Mouse (Mus musculus) naive thymus-derived CD4-positive, alpha-beta T cell, adult 2 months (primary cell): ENCODE measurements around the gene Cadm4.
"Not testable (repeated sequence)": the region's sequence is repeated elsewhere in the genome, so short reads cannot be mapped to it uniquely, and the experiment has no call there.

Experiments used
- DNase-seq: peaks from one replicate; pipeline ENCODE4 v3.0.0-alpha.2; 2011; ENCODE audit warnings: low read depth

The Cadm4 gene

DNA sequence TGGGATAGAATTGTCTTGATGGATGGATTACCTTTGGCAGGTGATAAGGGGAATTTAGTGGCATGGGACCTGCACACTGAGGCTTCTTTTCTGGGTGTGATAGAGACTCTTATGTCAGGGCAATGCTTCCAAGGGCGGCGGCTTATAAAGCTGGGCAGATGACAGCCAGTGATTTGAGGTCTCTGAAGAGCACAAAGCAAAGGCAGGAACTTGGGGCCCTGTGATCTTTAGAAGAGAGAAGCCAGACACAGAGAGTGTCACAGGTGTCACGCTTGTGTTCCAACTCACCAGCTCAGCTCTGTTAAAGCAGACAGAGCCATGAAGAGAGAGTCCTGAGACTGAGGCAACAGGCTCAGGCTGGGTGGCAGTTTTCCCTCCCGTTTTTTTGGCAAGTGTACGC lies 13.9 kb upstream of the Cadm4 start:
- DNase-seq: peak; percentile 88

DNA sequence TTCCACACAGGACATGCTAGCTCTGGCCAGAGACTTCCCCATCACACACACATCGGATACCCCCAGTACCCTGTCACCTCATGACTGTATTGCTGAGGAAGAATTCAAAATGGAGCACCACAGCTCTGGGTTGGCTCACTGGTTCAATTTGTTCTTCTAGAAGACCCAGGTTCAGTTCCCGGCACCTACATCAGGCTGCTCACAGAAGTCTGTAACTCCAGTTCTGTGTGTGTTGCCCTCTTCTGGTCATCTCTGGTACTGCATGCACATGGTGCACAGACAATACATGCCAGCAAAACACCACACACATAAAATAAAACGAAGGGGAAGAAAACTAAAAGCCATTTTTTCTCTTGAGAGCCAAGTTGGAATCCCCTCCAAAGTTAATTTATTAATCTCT lies 12.7 kb upstream of the Cadm4 start:
- peak; percentile 77 for DNase-seq

DNA sequence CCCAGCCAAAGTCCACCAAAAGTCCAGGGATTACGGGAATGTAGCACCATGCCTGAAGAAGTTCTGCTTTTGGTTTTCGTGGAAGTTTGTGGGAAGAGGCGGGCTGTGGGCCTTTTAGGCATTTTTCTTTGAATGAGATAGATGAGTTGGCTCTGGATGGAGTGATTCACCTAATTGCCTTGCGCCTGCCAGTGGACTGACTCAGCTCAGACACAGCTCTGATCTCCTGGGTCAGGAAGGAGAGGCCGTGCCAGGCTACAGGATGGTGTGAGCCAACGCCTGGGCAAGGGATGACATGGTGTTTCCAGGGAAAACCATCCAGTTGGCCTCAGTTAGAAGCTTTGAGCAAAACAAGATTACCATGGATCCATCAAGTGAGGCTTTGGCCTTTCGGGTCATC lies 11.5 kb upstream of the Cadm4 start:
- DNase-seq: peak; percentile 11

DNA sequence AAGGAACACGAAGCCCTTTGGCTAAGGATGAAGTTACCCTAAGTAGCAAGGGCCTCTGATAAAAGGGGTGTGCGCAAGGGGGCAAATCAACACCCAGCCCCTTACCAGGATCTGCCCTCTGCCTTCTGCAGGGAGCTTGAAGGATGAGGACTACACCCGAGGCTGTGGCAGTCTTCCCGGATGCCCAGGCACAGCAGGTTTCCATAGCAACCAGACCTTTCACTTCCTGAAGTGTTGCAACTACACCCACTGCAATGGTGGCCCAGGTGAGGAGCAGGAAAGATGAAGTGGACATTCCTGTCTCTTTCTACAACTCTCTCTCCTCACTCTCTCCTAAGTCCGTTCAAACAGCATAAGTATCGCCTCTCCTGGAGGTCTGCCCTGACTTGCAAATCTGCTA lies 9.4 kb upstream of the Cadm4 start:
- peak; percentile 41 for DNase-seq

DNA sequence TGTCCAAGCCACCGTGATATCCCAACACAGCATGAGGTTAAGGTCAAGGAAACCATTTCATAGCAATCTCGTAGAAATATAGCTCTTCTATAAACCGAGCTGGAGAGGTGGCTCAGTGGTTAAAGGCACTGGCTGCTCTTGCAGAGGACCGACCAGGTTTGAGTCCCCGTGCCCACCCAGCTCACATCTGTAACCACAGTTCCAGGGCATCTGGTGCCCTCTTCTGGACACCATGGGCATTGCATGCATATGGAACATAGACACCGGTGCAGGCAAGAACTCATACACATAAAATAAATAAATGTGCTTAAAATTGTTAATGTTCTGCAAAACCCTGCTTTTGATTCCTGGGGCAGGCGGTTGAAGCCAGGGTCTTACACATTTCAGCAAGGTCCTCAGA lies 8.9 kb upstream of the Cadm4 start:
- DNase-seq: peak; percentile 74

DNA sequence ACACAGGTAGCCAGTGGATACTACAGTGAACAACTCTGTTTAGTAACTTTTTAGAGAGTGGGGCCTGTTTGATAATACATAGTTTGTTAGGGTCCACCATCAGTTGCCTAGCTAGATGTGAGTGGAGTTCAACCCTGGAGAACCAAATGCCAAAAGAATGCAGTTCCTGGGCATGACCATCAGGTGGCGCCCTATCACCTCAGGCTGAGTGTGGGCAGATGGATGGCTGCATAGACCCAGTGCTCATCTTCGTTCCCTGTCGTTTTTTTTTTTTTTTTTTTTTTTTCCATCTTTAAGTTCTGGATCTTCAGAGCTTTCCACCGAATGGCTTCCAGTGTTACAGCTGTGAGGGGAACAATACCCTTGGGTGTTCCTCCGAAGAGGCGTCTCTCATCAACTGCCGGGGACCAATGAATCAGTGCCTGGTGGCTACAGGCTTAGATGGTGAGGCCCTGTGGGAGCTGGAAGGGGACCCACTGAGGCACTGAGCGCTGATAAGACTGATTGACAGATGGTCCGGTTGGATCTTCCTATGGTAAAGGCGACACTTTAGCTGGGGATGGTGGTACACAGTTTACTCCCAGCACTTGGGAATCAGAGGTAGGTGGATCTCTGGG lies 7.8 kb upstream of the Cadm4 start:
- peak; percentile 87 for DNase-seq

DNA sequence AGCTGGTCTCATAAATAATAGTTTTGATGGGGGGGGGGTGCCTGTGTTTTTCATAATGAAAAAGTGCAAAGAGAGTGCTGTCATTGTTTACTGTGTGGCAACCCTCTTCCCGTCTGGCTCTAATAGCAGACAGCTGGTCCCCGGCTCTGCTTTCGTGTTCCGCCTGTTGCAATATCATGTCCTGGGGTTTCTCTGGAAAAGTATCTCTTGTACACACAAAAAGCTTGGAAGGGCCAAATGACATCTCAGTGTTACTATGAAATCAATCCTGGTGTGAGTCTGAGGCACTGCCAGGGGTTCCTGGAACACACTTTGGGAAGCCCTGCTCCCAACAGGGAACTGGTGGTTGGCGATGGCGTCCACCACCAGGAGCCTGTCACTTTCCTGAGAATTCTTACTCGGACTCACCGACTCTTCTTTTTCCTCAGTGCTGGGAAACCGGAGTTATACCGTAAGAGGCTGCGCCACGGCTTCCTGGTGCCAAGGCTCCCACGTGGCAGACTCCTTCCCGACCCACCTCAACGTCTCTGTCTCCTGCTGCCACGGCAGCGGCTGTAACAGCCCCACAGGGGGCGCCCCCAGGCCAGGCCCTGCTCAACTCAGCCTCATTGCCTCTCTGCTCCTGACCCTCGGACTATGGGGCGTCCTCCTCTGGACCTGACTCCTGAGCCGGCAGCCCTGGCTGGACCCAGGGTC lies 6.9 kb upstream of the Cadm4 start:
- DNase-seq: no peak

DNA sequence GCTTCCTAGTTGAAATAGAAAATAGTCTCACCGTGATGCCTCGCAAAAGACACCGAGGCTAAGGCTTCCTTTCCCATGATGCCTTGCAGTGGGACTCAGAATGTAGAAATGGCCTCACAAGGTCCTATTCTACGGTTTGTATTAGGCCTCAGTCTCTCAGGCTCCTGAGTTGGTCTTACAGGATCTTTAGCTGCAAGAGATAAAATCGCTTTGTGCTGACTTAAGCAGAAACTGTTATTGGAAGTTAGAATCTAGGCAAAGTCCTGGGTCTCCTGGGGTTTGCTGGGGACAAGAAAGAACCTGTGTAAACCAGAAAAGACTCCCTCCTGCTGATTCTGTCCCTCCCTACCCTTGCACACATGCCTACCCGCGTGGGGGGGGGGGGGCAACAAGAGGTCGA lies 5.5 kb upstream of the Cadm4 start:
- DNase-seq: no peak

DNA sequence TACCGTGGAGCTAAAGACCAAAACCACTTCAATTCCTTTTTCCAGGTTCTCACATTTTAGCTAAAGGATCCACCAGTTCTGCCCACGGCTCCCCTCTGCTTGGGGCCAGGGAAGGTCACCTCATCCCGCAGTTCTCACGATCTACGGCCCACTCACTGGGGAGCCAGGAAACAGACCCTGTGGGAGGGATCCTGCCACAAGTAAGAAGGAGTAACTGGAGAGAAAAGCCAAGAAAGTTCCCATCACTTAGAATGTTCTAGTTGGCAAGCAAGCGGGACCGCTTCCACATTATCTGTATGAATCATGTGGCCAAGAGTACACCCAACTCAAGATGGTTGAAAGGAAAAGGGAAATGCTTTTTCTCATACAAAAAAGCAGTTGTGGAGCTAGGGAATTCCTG lies 5.0 kb upstream of the Cadm4 start:
- no peak for DNase-seq

DNA sequence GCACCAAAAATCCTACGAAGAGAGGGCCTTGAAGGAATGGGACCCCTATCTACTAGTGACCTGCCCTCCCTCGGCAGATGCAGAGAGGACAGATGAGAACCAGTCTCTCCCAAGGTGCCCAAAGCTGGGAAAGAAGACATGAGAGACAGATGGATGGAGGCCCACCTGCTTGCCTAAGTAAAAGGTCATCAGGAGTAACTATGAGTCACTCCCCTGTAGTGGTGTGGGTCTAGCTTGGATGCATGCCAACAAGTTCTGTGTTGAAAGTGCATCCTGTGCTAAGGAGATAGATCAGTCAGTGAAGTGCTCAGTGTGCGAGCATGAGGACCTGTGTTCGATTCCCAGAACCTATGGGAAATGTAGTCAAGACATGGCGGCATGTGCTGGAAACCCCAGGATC lies 2.9 kb upstream of the Cadm4 start:
- DNase-seq: no peak

DNA sequence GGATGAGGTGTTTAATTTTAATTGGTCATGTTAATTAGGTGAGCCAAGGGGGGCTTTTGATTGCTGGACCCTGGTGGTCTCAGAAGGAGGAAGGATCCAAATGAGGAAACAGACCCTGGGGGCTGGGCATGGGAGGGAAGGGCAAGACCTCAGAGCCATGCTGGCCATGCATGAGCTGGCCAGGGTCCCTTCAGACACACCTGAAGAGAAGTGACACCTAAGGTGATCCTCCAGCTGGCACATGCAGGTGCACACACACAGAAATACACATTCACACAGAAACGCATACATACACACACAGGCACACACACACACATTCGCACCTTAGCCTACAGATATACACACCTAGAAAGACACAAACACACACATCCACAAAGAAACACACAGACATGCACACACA lies 2.1 kb upstream of the Cadm4 start:
- DNase-seq: no peak

DNA sequence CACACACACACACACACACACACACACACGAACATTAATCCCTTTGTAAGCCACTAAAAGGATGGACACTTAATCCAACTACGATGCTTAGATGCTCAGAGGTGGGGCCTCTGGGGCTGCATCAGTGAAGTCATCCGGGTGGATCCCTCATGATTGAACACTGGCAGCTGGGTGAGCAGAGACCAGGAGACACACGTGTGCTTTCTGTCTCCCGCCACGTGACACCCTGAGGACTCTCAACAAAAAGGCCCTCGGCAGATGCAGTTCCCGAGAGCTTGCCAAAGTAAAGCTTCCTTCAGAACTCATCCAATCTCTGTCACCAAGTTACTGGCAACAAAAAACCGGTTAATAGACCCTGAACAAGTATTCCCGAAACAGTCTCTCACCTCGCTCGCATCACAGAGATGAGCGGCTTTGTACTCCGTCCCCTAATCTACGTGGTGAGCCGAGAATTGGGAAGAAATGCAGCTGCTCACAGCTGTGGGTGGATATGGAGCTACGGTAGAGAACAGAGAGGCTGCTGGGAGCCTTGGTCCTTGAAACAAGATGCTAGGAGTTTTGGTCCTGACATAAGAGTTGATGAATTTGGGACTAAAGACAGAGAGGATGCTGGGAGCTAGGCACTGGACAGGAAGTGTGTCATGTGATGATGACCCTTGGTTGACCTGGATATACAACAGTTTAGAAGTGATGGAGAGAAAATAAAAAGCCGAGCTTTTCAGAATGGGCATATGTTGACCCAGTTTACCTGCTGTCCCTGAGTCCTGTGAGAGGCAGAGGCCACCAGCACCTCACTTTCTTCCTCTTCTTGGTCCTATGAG lies 1.5 kb upstream of the Cadm4 start:
- no peak for DNase-seq

DNA sequence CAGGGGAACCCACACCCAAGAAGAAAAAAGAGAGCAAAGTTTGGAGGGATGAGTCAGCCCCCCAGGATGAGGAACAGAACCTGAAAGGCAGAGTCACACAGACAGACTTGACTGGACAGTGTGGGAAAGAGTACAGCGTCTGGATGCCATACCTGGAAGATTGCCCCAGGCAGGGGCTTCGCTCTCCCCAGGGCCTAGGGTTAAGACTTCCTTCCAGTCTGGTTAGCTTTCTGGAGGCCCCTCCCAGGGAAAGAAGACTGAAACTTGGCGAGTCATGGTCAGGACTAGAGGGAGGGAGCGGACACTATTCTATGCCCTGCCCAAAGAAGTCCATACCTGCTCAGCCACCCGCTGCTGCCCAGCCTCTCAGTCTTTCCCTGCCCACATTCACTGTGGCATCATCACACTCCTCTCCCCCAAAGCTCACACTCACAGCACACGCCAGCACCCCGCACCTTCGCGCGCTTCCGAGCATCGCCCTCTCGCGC lies 793 bp upstream of the Cadm4 start:
- DNase-seq: no peak

DNA sequence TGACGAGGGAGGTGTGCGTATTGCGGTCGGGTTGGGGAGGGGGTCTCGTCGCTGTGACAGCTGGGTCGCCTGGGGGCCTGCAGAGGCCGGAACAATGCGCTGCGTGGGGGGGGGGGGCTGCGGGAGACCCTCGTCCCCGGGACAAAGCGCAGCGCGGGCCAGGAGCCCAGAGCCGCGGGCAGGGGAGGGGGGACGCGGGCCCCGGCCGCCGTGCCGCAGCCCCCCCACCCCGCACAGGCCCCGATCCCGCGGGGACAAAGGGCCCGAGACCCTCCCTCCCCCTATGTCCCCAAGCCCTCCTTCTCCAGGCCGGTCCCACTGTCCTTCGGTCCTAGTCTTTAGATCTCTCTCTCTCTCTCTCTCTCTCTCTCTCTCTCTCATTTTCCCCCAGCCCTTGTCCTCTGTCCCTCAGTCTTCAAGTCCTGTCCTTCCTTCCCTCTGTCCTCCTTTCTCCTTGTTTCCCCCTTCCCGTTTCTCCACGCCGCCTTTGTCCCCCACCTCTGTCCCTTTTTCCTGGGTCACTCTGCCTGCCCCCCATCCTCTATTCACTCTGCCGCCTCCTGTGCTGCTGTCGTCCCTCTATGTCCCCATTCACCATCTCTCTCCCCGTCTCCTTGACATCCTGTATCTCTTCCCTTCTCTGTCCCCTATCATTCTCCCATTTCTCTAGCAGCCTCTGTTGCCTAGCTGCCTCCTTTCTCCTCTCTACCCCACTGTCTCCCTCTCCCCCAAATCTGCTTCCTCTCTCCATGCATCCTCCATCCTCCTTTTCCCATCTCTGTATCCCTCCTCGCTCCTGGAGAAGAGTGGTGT lies 591 bp downstream of the Cadm4 start:
- DNase-seq: peak; percentile 34

DNA sequence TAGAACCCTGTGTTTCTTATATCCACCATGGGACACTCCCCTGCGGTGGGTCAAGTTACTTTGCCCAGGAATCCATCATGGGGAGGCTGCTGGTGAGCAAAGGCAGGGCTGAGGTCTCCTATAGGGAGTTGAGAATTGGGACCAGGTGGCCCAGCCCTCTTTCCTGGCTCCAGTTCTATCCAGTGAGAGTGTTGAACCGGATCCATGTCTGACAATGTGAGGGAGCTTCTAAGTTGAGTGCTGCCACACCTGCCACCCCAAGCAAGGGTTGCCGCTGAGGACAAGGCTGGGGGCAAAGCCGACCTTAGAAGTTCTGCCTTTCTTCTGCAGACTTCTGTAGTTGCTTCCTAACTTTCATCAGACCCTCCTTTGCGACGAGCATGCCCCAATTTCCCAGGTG lies 1.5 kb downstream of the Cadm4 start:
- not testable (repeated sequence) for DNase-seq

DNA sequence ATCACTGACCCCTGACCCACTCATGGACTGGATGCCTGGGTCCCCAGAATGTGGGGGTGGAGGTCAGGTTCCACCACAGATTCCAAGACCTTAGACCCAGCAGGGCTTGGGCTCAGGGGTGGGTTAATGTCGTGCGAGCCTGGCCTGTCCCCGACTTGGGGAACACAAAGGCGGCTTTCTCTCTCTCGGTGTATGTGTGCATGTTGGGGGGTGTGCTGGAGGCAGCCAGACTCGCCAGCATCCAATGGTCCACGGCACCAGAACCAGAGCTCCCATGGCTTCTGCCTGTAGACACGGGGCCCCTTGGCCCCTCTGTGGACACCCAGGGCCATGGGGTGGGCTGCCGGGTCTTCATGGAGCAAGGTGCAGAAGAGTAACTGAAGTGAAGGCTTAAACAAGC lies 3.7 kb downstream of the Cadm4 start:
- no peak for DNase-seq

DNA sequence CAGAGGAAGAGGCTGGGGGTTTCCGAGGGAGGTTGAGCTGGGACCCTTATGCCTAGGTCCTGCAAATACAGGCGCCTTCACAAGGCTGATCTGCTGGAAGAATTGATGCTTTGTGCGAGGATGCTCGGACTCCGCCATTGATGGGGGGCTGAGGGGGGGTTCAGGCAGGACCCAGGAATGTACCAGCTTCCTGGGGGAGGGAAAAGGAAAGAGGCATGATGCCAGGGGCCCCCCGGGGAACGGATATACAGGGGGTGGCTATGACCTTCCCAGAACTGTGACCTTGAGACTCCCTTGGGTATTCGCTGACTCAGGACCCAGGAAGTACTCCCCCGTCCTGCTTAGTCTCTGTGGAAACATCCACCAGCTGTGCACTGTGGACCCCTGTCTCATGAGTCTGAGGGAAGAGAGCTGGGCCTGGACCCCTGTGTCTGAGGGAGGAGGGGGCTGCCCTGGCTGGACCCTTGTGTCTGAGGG lies 4.9 kb downstream of the Cadm4 start:
- DNase-seq: no peak

DNA sequence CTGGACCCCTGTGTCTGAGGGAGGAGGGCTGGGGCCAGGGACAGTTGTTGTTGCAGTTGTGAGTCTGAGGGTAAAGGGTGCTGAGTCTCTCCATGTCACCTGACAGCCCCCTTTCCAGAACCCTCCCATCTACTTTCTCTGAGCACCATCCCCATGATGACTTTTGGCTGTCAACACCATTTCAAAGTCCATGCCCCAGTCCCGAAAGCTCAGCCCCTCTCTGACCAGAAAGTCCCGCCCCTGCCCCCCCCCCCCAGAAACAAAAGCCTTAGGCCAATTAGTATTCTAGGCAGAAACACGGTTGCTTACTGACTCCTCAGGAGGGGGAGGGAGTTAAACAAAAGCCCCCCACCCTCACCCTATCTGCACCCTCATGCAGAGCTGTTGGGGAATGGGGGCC lies 5.6 kb downstream of the Cadm4 start:
- DNase-seq: no peak

DNA sequence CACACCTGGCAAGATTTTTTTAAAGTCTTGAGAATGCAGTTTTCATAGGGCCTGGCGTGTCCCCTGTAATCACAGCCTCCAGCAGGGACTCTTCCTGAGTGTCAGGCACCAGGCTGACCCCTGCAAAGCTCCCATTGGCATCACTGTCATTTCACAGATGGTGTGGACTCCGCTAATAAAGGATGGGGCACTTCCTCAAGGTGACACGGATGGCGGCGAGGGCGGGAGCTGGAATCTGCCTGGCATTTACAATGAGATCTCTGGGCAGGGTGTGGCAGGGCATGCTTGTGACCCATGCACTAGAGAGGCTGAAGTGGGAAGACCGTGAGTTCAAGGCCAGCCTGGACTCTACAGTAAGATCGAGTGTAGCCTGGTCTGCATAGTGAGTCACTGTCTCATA lies 6.5 kb downstream of the Cadm4 start:
- DNase-seq: no peak

DNA sequence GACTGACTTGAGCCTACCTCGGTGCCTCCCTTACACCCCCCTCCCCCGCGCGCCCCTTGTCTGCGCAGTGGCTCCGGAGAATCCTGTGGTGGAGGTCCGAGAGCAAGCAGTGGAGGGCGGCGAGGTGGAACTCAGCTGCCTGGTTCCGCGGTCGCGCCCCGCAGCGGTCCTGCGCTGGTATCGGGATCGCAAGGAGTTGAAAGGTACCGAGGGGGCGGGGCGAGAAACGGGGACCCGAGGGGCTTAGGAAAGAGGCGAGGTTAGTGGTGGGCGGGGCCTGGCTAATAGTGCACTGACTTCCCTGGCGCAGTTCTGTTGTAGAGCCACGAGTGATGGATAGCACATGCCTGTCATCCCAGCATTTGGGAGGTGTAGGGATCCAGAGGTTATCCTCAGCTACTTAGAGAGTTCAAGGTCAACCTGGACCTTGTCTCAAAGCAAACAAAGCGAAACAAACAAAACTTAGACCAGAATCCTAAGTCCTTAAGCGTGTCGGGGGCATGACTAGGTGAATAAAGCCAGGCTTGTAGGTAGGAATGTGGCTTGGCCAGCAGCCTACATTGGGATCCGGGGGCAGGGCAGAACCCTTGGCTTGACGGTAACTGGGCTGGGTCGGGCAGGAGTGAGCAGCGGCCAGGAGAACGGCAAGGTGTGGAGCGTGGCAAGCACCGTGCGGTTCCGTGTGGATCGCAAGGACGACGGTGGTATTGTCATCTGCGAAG lies 18.2 kb downstream of the Cadm4 start:
- no peak for DNase-seq

DNA sequence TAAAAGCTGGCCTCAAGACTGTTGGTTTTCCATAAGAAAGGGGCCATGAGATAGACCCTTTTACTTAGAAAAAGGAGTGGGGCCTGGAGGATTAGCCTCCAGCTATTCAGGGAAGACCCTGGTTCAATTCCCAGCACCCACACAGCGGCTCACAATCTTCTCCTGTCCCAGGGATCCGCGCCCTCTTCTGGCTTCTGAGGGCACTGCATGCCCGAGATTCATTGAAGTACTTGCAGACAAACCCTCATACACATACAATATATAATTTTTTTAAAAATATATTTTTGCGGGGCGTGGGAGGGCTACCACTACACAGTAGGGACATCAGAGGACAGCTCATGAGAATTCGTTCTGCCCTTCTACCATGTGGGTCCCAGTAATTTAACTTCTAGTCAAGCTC lies 19.1 kb downstream of the Cadm4 start:
- peak; percentile 61 for DNase-seq

DNA sequence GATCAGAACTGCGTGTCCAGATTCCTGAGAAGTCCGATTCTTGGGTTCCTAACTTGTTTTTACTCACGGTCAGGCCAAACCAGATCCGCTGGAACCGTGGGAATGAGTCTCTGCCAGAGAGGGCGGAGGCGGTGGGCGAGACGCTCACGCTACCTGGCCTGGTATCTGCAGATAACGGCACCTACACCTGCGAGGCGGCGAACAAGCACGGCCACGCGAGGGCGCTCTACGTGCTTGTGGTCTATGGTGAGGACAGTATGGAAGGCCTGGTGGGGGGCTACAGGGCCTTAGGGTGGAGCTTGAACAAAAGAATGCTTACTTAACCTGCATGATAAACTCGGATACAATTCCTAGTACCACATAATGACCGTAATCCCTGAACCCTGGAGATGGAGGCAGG lies 19.7 kb downstream of the Cadm4 start:
- no peak for DNase-seq
